Mouse (Mus musculus): ENCODE measurements around the gene Gcnt1. TPM values are rescaled to one million over a fixed set of nuclear protein-coding genes. Genes with fewer than 3 reads are reported as not detected.

Gcnt1 gene
- total and polyA plus RNA-seq, 3 experiments: 0.22 TPM; not detected in 2

GRCm38 (mm10) chr19:17295211-17295766 is 77.4 kb downstream of the Gcnt1 start:
- no peak for DNase-seq (ENCODE audit: low read depth, low spot score)
- no peaks in the 10 kb centered on the region for H3K4me1 ChIP-seq (ENCODE audit: control insufficient read depth in 1 of 2, insufficient read depth in 2 of 2, low read length in 2 of 2)
- H3K79me2 ChIP-seq (ENCODE audit: control insufficient read depth, insufficient read depth, low read length, poor library complexity): no peaks in the 10 kb centered on the region
- no peaks in the 10 kb centered on the region for H3K36me3 ChIP-seq (ENCODE audit: control insufficient read depth in 1 of 2, insufficient read depth in 2 of 2, low read length in 2 of 2)
- H3K4me3 ChIP-seq (ENCODE audit: control insufficient read depth in 1 of 2, insufficient read depth in 1 of 2, low read depth in 2 of 2, low read length in 2 of 2): no peak overlapping the region
- TF ChIP-seq MAZ (IDR thresholded peaks at IDR 0.05; ENCODE audit: low read depth, low read length): no peak
- no peak for TF ChIP-seq ZNF384 (IDR thresholded peaks at IDR 0.05; ENCODE audit: low read depth, low read length)
- TF ChIP-seq ZC3H11A (IDR thresholded peaks at IDR 0.05; ENCODE audit: low read depth, low read length): no peak
- TF ChIP-seq USF2 (IDR thresholded peaks at IDR 0.05; ENCODE audit: borderline replicate concordance in 1 of 2, insufficient read depth in 1 of 2, low read depth in 1 of 2, low read length in 2 of 2): no peak
- TF ChIP-seq KAT2A (conservative IDR thresholded peaks at IDR 0.05; ENCODE audit: low read depth, low read length): no peak
- TF ChIP-seq ZKSCAN1 (IDR thresholded peaks at IDR 0.05; ENCODE audit: low read depth, low read length): no peak
- TF ChIP-seq SMC3 (IDR thresholded peaks at IDR 0.05; ENCODE audit: low read depth, low read length): no peak
- no peak for TF ChIP-seq USF1 (IDR thresholded peaks at IDR 0.05; ENCODE audit: low read depth, low read length)
- TF ChIP-seq TBP (IDR thresholded peaks at IDR 0.05; ENCODE audit: low read depth, low read length): no peak
- H3K27ac ChIP-seq (ENCODE audit: control insufficient read depth, low read depth, low read length): no peak overlapping the region
- no peaks in the 10 kb centered on the region for H3K9me3 ChIP-seq (replicated peaks; ENCODE audit: insufficient read depth, low read length)
- peaks cover 0 to 2% of the 10 kb centered on the region in 2 experiments; a peak in 2 of 4 replicates for H3K27me3 ChIP-seq (ENCODE audit: control insufficient read depth in 1 of 2, insufficient read depth in 2 of 2, low read length in 2 of 2)
- H3K9ac ChIP-seq (ENCODE audit: control insufficient read depth, low read depth, low read length, poor library complexity, severe bottlenecking): no peak overlapping the region

- Histone ChIP-seq H3K4me3 (ENCODE audit: control insufficient read depth in 1 of 2, insufficient read depth in 1 of 2, low read depth in 2 of 2, low read length in 2 of 2) (no peak overlapping the region), H3K79me2 (ENCODE audit: control insufficient read depth, insufficient read depth, low read length, poor library complexity) (no peaks in the 10 kb centered on the region), H3K36me3 (ENCODE audit: control insufficient read depth in 1 of 2, insufficient read depth in 2 of 2, low read length in 2 of 2) (no peaks in the 10 kb centered on the region), H3K4me1 (ENCODE audit: control insufficient read depth in 1 of 2, insufficient read depth in 2 of 2, low read length in 2 of 2) (no peaks in the 10 kb centered on the region), H3K27me3 (ENCODE audit: control insufficient read depth in 1 of 2, insufficient read depth in 2 of 2, low read length in 2 of 2) (no peaks in the 10 kb centered on the region), H3K9me3 (replicated peaks; ENCODE audit: insufficient read depth, low read length) (no peaks in the 10 kb centered on the region), H3K9ac (ENCODE audit: control insufficient read depth, low read depth, low read length, poor library complexity, severe bottlenecking) (no peak overlapping the region), H3K27ac (ENCODE audit: control insufficient read depth, low read depth, low read length) (no peak overlapping the region)
- no peak for DNase-seq (ENCODE audit: low read depth, low spot score)
- TF ChIP-seq UBTF (IDR thresholded peaks at IDR 0.05; ENCODE audit: borderline replicate concordance, insufficient read depth, low read depth, low read length) (no peak), EP300 (IDR thresholded peaks at IDR 0.05; ENCODE audit: low read depth in 1 of 2, low read length in 2 of 2) (no peak), HCFC1 (IDR thresholded peaks at IDR 0.05; ENCODE audit: low read depth, low read length) (no peak), TCF12 (IDR thresholded peaks at IDR 0.05; ENCODE audit: low read depth, low read length) (no peak), MYC (IDR thresholded peaks at IDR 0.05; ENCODE audit: low read depth, low read length) (no peak), POLR2AphosphoS5 (IDR thresholded peaks at IDR 0.05; ENCODE audit: borderline replicate concordance, low read depth, low read length) (no peak), GABPA (IDR thresholded peaks at IDR 0.05; ENCODE audit: low read depth, low read length) (no peak), NRF1 (IDR thresholded peaks at IDR 0.05; ENCODE audit: insufficient read depth, low read depth, low read length, poor library complexity, severe bottlenecking) (no peak), NELFE (IDR thresholded peaks at IDR 0.05; ENCODE audit: low read depth, low read length) (no peak), USF2 (IDR thresholded peaks at IDR 0.05; ENCODE audit: borderline replicate concordance in 1 of 2, insufficient read depth in 1 of 2, low read depth in 1 of 2, low read length in 2 of 2) (no peak), KAT2A (conservative IDR thresholded peaks at IDR 0.05; ENCODE audit: low read depth, low read length) (no peak)
Observed at GRCm38 (mm10) chr19:17294136-17294535, 78.5 kb downstream of the Gcnt1 start.
